Mouse (Mus musculus) leukemia stem cell, adult 10-12 weeks (primary cell): ENCODE measurements around the gene Mbl1. TPM values are rescaled to one million over a fixed set of nuclear protein-coding genes. Genes with fewer than 3 reads are reported as not detected.

Experiments used
- polyA plus RNA-seq: library from polyadenylated mRNA; stranded (reverse); fragments of >175 nt; gene quantifications from 2 replicates; pipeline ENCODE4 v1.2.3, GENCODE M21; 2012; ENCODE audit warnings: low replicate concordance

Gene Mbl1
- not detected in 2 replicates for polyA plus RNA-seq

DNA sequence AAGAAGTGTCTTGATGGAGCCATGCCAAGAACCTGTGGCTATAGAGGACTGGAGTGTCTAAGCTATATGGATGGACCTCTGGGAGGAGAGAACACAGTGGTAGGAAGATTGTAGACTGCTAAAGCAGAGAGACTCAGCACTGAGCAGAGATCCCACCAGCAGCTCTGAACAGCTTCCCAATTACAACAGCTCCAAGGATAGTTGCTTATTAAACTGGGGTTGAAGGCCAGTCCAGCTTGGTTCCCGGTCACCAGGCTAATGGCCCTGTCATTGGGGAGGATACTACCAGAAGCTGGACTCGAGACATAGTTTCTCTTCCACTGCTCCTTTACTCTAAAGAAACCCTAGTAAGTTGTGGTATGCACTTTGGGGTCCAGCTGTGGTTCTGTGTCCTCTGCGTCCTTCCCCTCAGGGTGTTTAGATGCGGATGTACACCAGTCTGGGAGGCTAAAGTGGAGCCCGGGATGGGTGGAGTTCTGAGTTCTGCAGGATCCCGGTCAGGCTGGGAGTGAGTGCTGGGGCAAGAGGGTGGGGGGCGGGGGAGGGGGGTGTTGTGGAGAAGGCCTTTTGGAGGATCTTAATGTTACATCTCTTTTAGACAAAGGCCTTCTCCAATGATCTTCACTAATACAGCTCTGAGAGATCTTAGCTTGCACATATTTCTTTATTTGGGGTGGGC lies at the start of gene Mbl1:
Mbl1 (plus strand) TSS at position 239 of the 679 bp plus-strand sequence.

DNA sequence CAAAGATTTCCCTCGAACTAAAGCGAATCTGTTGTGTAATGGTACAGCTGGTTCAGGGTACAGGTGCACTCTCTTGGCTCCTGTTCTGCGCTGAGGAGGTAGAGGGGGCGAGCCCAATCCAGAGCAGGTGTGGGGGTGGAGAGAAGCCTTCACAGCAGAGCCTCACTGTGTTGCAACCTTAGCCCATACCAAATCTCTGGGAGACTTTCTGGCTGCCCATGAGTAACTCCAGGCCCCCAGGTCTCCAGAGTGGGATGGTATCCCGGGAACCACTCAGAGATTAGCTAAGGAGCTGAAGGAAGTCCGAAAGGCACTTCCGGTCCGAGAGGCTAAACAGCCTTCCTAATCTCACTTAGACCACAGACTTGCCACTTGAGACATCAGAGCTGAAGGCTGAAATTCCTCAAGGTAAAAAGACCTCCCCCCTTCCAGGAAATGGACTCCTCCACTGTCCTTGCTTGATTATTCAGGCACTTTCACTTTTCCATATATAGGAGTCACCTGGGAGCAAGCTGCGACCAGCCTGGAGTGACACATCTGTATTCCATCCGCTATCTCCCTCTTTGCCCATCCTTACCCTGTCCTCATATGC lies 46.3 kb upstream of the Mbl1 start, which contains the start of gene Mat1a:
Mat1a (plus strand) TSS at position 183 of the 592 bp plus-strand sequence.

DNA sequence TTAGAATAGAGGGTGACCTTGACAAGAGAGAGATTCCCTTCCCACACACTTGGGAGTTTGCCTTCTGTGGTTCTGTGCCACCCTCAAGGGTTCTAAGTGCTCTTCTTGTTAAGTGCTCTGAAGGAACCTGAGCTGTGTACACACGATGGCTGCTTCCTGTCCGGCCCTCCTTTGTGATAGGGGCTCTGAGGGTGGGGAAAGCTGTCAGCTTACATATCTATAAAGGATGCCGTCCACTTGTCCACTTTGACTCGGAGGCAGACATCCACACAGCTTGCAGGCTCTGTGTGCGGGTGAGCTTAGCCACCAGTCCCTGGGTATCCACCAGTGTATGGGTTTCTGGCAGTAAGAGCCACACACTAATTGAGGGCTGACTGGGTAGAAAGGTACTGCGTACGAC lies 19.7 kb upstream of the Mbl1 start, which contains the start of gene Sftpa1:
Sftpa1 (plus strand) TSS at position 243 of the 400 bp plus-strand sequence.

DNA sequence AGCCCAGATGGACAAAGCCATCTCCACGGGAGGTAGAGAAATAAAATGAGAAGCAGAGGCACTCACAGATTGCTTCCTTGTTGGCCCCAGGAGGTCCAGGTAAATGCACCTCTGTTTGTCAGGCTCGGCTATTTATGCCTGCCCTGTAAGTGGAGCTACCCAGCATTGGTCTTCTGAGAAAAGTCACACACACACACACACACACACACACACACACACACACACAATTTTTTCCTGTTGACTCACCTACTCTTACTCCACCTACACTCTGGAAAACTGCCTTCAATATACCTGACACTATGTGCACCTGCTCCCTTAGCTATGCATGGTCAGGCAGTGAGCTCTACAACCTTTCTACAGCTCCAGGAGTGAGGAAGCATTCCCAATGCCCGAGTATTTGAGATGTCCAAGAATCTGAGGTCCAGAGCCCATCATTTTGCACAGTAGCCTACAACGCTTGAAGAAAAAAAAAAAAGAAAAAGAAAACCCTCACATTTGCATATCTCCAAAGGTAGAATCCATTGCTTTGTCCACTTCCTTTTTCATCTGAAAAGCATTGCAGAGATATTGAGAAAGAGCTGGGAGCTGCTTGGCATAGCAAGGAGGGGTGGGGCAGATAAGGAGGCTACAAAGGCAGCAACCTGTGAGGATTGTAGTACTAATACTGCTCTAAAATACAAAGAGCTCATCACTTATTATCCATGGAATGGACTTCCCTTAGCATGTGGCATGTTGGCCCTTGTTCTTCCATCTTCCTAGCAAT lies 34.0 kb downstream of the Mbl1 start, which contains the start of gene Sftpd:
Sftpd (minus strand) TSS at position 91 of the 763 bp plus-strand sequence.

Other genes with a start within 250 kb of the Mbl1 start
- 1.5 and 7.6 TPM in 2 replicates for gene Tspan14, start 184.7 kb upstream of the Mbl1 start, polyA plus RNA-seq
- 15.4 and 34.7 TPM in 2 replicates for gene Fam213a, start 137.7 kb upstream of the Mbl1 start, polyA plus RNA-seq
- gene Dydc2, start 82.2 kb upstream of the Mbl1 start, polyA plus RNA-seq, result not detected in 2 replicates
- not detected in 2 replicates for gene Dydc1, start 78.5 kb upstream of the Mbl1 start, polyA plus RNA-seq
- gene Mat1a, start 46.4 kb upstream of the Mbl1 start, polyA plus RNA-seq, result not detected in 2 replicates
- not detected in 2 replicates for gene Sftpa1, start 19.7 kb upstream of the Mbl1 start, polyA plus RNA-seq
- not detected in 2 replicates for gene Sftpd, start 33.7 kb downstream of the Mbl1 start, polyA plus RNA-seq
- gene Gm2832, start 127.3 kb downstream of the Mbl1 start, polyA plus RNA-seq, result not detected in 2 replicates
- gene Gm5798, start 197.2 kb downstream of the Mbl1 start, polyA plus RNA-seq, result not detected in 2 replicates
- gene Gm7945, start 234.9 kb downstream of the Mbl1 start, polyA plus RNA-seq, result not detected in 2 replicates